Mouse (Mus musculus) cerebellum, postnatal 25 days (tissue): ENCODE results near the gene Dnah14.
A peak's percentile ranks its signal among the peaks of the same experiment; 100 is the strongest.

Source experiments
- DNase-seq, 2 experiments: peaks; one replicate each; pipeline ENCODE4 v3.0.0; 2021; ENCODE audit warnings: mixed read lengths in 2 of 2

Gene Dnah14

DNA sequence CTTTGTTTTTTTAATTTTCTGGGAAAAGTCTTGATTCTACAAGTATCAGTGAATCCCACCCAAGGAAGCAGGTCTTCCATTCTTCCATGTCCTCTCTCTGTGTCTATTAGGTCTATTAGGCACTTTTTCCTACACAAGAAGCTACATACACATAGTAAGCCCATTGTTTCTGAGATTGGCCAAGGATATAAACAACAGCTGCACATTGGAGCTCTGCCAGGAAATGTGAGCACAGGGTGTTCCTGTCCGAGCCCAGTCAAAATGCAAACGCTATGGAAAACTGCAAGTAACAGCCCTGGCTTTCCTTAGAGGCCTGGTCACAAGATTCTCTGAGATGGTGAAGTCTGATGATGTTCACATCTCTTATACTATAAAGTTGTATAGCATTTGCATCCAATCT is 217.2 kb downstream of the Dnah14 start:
- peak in 1 of 2 experiments; percentile 14 for DNase-seq

DNA sequence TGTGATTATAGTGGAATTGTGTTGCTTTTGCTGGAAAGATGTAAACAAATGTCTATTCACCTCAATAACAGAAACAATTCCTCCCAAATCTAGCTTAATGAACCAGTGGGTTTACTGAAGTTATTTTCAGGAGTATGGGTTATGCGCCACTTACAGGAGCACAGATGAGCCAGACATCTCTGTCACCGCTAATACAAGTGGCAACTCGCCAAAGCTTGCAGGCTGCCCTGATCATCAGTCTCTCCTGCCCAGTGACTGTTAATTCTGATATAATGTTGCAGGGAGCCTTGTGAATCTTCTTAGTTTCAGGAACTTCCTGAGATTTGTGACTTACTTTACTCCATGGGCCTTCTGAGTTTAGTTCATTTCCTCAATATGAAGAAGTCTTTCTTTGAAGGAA is 223.6 kb downstream of the Dnah14 start:
- peak in 1 of 2 experiments; percentile 46 for DNase-seq

- peak in 1 of 2 experiments; percentile 28 for DNase-seq
Measured at GRCm38 (mm10) chr1:181800667-181801066, 224.3 kb downstream of the Dnah14 start.

DNA sequence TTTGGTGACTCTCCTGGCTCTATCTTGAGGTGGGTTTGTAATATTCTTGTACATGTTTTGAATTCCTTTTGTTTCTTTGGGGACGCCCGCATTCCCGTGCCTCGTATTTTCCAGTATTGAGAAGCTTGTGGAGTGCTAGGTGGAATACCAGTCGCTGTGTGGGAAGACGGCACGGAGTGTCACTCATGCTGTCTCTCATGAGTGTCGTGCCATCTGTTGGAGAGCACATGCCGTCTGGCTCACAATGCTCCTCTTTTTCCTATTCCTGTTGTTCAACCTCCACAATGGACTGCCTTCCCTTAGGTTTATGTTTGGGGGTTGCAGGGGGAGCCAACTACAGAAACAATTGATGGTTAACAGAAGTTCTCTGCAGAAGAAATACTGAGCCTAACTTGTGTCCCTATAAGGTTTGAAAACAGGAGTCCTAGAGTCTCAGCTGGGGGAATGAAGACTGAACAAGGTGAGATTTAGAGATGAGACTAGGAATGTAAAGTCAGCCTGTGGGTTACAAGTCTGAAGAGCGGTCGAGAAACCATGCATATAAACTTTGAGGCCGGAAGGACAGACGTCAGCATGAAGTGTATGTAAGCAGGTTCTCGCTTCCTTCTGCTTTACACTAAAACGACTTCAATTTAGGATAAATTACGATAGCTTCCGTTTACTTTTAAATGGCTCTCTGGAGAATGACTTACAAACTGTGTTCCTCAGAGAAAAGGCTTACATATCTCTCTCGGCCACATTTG is 235.3 kb downstream of the Dnah14 start:
- DNase-seq, result peak in 1 of 2 experiments; percentile 46

DNA sequence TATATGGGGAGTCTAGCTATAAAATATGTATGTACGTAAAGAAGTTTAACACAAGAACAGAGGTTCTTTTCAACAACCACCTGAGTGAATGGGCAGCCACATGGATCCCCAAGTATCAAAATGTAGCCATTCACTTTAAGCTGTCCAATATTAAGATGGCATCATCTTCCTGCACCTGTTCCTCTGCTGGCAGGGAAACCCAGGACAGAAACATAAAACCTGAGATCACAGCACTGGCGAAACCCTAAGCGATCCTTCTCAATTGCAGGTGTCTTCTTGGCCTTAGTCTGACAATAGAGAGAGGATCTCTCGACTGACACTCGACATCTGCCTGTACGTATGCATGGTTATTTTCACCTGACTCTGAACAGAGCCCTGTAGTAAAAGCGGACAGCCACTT is 250.4 kb downstream of the Dnah14 start:
- no peak for DNase-seq

DNA sequence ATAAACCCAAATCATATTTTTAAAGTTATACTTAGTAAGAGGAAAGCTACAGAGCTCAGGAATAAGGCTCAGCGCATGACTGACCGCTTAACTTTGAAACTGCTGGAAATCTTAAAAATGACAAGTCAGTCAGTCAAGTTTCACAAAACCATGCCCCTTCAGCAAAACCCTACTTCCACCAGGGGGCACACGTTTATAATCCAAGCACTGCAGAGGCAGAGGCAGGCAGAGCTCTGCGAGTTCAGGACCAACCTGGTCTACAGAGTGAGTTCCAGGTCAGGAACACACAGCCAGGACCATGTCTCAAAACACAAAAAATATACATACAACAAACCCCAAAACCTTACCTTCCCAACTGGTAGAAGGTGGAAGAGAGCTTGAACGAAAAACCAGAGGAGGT is 252.0 kb downstream of the Dnah14 start:
- no peak for DNase-seq

GRCm38 (mm10) chr1:181832720-181833119 is 256.4 kb downstream of the Dnah14 start:
- DNase-seq, result peak; percentile 71 to 78

DNA sequence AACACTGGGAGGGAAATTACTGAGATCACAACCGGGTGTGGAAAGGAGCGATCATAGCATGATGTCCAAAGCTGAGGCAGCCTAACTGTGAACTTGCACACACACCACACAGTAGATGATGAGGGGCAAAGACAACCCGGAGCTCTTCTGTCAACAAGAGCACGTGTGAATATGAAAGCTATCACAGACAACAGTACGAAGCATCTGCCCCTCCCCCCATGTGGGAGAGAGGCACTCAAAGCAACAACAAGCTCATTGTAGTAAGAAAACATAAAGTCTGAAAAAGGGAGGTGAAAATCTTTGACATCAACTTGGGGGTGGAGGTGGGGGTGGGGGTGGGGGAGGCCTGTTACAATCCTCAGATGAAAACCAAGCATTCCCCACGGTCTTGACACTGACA is 256.8 kb downstream of the Dnah14 start:
- DNase-seq, result peak in 1 of 2 experiments; percentile 58

DNA sequence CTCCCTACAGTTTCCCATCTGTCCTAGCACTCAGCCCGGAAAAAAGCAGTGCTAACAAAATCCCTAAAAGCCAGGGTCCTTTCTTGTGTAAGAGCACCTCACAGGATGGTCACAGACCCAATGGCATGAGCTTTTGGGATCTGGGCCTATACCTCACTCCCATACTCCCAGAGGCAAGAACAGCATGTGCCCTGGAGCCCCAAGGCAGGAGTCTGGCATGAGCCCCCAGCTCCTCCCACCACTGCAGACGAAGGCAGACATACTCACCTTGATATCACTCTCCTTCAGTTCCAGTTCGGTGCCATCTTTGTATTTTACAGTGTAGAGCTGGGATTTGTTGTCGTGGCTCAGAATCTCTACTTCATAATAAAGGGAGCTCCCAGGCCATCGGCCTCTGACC is 261.8 kb downstream of the Dnah14 start:
- DNase-seq, result no peak

DNA sequence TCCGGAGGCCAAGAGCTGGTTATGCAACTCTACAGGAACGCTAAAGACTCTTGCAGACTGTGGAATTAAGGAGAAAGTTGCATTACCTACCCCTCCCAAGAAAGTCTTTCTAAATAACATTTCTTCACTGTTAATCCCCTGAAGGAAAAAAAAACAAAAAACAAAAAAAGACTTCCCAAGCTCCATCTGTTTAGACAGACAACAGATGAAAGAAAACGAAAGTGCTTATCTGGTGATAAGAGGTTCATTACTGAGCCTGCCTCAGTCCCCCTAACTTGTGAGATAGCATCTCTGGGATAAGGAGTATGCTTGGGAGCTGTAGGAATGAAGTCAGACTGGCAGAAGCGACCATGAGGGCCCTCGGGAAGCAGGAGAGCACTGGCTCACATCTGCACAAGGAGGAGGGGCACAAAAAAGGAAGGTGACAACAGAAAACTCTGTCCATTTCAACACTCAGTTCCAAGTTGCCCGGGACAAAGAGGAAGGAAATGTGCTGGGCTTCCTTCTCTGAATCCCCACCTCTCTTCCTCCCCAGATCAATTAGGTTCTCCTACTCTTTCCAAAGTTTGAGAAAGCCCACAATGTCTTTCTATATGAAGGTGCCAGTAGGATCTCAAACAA is 263.5 kb downstream of the Dnah14 start:
- DNase-seq, result no peak

DNA sequence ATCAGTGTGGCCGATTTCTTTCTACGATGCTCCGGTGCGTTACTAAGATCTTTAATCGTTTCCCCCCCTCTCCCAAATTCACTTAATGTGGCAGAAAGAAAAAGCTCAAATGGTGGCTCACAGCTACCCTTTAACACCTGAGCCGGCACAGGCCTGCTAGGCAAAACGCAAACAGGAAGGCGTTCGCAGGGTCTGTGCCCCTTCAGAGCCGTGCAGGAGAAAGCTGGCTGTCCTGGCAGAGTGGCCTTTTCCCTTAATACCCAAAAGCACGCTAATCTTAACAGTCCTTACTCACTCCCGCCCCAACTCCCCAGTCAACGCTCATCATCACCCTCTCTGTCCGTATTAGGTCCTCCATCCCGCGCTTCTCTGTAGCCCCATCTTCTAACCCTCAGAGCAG is 265.0 kb downstream of the Dnah14 start:
- no peak for DNase-seq

- DNase-seq, result peak; percentile 97 to 98
Measured at GRCm38 (mm10) chr1:181841864-181842672, 265.7 kb downstream of the Dnah14 start.

GRCm38 (mm10) chr1:181842781-181843180 is 266.4 kb downstream of the Dnah14 start, which contains the start of gene Lbr:
Gene Lbr (minus strand): TSS chr1:181843046.
- DNase-seq, result peak in 1 of 2 experiments; percentile 34

DNA sequence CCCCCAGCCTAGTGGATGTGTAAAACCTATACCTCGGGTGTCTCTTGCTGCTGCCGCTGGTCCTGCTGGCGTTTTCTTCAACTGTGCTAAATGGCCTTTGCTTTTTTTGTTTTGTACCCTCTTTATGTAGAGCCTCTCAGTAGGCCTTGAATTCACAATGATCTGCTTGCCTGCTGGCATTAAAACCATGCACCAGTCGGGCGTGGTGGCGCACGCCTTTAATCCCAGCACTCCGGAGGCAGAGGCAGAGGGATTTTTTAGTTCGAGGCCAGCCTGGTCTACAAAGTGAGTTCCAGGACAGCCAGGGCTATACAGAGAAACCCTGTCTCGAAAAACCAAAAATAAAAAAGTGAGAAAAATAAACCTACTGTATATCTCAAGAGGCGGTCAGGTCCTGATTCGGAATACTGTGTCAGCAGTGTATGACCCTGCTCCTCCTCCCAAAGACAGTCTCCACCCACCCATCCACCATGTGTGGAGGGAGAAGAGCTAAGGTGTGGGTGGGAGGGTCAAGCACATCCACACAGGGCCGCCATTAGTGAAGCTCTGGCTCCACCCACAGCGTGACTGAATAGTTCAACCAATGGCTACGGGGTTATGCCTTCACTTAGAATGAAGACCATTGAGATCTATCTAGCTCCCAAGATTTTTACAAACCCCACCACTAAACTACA is 268.7 kb downstream of the Dnah14 start:
- DNase-seq, result no peak

DNA sequence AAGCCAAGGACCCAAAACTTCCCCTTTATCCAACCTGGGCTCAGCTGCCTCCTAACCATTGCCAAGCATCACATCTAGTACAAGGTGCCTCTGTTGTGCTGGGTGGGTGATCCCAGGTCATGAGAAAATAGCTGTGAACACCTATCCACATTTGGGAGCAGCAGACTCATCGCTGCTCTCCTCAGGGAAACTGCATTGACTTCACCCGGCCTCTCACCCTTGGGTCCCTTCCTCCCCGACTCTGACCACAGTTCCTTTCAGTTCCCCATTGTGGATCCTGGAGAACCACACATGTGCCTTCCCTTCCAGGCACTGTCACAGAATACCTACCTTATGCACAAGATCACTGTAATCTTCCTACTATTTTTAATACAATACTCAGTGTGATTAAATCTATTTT is 269.4 kb downstream of the Dnah14 start:
- no peak for DNase-seq

GRCm38 (mm10) chr1:181847396-181847795 is 271.0 kb downstream of the Dnah14 start:
- DNase-seq, result no peak

DNA sequence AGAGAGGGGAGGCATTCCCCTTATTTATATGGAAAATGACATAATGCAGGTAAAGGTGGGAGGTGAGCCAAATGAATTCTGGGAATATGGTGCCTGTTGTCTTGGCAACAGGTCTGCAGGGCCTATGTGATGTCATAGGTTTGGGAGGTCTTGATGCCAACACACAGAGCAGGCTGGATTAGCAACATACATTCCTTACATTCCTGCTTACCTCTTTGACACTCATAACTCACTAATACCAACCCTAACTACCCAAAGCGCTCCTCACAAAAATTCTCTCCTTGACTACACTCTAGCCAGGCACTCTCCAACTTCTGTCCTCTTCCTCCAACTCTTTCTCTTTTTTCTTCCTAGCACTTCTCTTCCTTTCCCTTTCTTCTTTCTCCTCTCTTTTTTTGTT is 271.9 kb downstream of the Dnah14 start:
- DNase-seq, result no peak

GRCm38 (mm10) chr1:181850441-181850840 is 274.1 kb downstream of the Dnah14 start:
- no peak for DNase-seq

DNA sequence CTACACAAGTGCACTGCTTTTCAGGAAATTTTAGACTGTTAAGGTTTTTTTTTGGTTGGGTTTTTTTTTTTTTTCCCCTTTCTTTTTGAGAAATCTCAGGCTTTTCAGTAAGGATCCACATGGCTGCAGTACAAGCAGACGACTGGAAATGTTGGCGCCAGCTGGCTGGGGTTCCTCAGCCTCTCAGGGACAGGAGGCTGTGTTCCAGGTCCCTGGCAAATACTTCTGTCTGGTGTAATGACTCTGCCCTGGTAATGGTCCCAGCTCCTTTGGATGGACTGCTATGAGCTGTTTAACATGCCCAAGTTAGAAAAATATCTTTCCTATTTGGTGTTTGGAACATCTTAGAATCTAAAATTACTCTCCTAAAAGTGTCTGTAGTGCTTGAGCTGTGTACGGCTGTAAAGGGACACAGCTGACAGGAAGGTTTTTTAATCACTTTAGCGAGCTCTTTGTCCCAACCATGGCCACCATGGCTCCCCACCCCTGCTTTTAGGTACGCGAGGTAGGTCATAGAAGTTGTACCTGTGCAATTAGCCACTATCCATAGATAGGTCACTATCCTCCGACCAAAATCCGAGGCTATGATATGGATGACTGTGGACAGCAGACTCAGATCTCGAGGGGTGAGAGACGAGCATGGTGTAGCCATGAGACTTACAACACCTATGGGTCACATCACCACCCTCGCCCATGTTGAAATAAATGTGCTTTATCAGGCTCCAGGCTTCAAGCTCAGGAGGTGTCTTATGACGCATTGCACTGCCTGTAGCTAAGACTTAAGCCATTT is 275.4 kb downstream of the Dnah14 start:
- DNase-seq, result peak; percentile 46 to 72

GRCm38 (mm10) chr1:181852466-181852865 is 276.1 kb downstream of the Dnah14 start:
- DNase-seq, result no peak

DNA sequence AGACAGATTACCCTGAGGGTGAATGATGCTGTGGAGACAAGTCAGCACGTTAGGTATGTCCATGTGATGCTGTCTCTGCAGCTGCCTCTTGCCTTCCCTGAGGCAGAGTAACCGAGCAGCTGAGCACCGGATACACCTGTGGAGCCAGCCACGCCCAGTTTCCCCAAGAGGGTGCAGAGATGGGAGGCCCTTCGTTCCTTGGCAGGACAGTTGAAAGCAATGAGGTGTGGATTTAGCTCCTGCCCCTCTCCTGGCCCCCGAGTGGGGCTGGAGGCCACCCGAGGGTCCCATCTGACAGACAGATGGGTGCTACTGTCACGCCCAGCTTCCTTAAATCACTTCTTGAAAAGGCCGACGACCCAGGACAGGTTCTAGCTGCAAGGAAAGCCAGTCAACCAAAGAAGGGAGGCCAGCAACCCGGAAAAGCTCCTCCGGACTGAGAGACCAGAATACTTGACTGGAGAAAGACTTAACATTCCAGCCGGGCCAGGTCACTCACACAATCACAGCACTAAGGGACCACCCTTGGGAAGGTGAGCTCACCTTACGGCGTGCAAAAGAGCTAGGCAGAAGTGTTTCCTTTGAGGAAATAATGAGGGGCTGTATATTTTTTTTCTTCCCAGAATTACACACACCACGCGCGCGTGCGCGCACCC is 276.9 kb downstream of the Dnah14 start:
- DNase-seq, result no peak

DNA sequence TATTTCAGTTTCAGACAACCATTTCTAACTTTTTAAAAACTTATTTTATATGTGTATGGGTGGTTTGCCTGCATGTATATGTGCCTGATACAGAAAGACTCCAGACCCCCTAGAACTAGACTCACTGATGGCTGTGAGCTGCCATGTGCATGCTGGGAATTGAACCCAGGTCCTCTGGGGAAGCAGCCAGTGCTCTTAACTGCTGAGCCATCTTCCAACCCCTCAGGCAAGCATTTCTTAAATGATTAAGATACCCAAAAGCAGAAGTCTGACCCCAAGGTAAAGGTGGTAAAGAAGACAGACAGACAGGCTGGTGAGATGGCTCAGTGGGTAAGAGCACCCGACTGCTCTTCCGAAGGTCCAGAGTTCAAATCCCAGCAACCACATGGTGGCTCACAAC is 278.5 kb downstream of the Dnah14 start:
- DNase-seq, result no peak
